Mouse (Mus musculus) heart, postnatal 0 days (tissue): ENCODE results near the gene Polr3a.

ENCODE experiments used
- CTCF ChIP-seq: IDR thresholded peaks from 2 replicates; pipeline ENCODE4 v1.5.1; 2016; ENCODE audit warnings: antibody characterized with exemption, control low read depth, low read depth
- EP300 ChIP-seq: IDR thresholded peaks from 2 replicates; pipeline ENCODE4 v1.6.1; 2016; ENCODE audit warnings: antibody characterized with exemption, low read depth

- no peak for TF ChIP-seq CTCF
- no peak for TF ChIP-seq EP300
Observed at GRCm38 (mm10) chr14:24526440-24526839, 39.6 kb upstream of the Polr3a start.
